8 mouse cellular contexts compared by ENCODE assay signal in the genomic region with DNA sequence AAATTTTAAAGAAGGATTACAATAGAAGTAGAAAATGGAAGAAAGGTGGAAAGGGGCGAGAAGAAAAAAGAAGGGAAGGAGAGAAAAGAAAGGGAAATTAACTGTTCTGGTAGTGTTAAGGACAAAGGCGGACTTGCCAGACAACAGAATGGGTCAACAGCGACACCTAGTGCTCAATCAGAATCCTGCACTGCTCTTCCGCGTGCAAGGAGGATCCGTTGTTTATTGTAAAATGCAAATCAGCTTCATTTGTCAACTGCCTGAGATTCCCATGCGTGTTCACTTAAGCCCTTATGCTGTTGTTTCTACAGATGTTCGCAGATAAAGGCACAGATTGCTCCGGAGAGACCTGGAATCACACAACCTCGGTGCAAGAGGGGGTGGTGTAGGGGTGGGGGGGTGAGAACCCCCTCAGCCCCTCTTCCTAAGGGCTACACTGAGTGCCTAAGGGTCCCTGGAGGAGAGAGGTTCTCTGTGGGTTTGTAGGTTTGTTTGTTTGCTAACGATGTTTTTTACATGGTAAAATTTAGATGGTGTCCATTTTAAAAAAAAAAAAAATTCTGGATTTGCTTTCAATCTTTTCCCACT.
DNase-seq lines count a peak whose midpoint lies in the region; ATAC-seq lines count a peak whose summit lies in the region.

No protein-coding gene starts in this region.

- peak overlapping the region; percentile 43; the same call in 1 of the 2 replicates for H3K9ac ChIP-seq in heart, embryonic 11.5 days (ENCODE audit: low read depth, low read length)
- 0 out of 2 replicates have a peak overlapping the region, but pooled peaks have one; percentile 19 for H3K9ac ChIP-seq in kidney, embryonic 15.5 days
- no peak overlapping the region for H3K9ac ChIP-seq in liver, embryonic 15.5 days
- H3K9ac ChIP-seq in neural tube, embryonic 12.5 days, result peak overlapping the region; percentile 21; the same call in 1 of the 2 replicates

- WGBS in heart, embryonic 11.5 days (ENCODE audit: insufficient replicate concordance), result 7% methylated on average over 11 of the region's 11 CpGs
- WGBS in kidney, embryonic 15.5 days, result 6% methylated on average over 11 of the region's 11 CpGs
- 2% methylated on average over 11 of the region's 11 CpGs for WGBS in liver, embryonic 15.5 days (ENCODE audit: insufficient replicate concordance)
- WGBS in neural tube, embryonic 12.5 days, result 5% methylated on average over 11 of the region's 11 CpGs

- H3K27me3 ChIP-seq in heart, embryonic 11.5 days (ENCODE audit: control insufficient read depth, insufficient read depth, low read length), result no peaks in the 10 kb centered on the region
- H3K27me3 ChIP-seq in kidney, embryonic 15.5 days, result no peaks in the 10 kb centered on the region
- H3K27me3 ChIP-seq in liver, embryonic 15.5 days, result no peaks in the 10 kb centered on the region
- H3K27me3 ChIP-seq in neural tube, embryonic 12.5 days (replicated peaks), result no peaks in the 10 kb centered on the region

- ATAC-seq in heart, embryonic 11.5 days (replicated peaks; ENCODE audit: insufficient number of reproducible peaks, low FRiP score, low TSS enrichment), result no peak
- no peak for ATAC-seq in kidney, embryonic 15.5 days (replicated peaks; ENCODE audit: low FRiP score)
- no peak for ATAC-seq in liver, embryonic 15.5 days (ENCODE audit: insufficient read depth)
- peak; percentile 80 for ATAC-seq in neural tube, embryonic 12.5 days (ENCODE audit: low FRiP score, low read depth)
- no peak for ATAC-seq in erythroid progenitor cell, adult 5-6 weeks (replicated peaks; ENCODE audit: low FRiP score, poor library complexity, severe bottlenecking)

- H3K4me2 ChIP-seq in heart, embryonic 11.5 days, result peak overlapping the region; percentile 67
- H3K4me2 ChIP-seq in kidney, embryonic 15.5 days, result peak overlapping the region; percentile 49
- peak overlapping the region; percentile 32; the same call in 1 of the 2 replicates for H3K4me2 ChIP-seq in liver, embryonic 15.5 days
- H3K4me2 ChIP-seq in neural tube, embryonic 12.5 days (replicated peaks), result peak overlapping the region; percentile 50

- peak; percentile 71 for DNase-seq in CD4-positive, CD25-positive, alpha-beta regulatory T cell, adult 2 months (ENCODE audit: low read depth, low spot score)
- peak; percentile 81 for DNase-seq in MN1 (ENCODE audit: low spot score)
- peak; percentile 38 to 51 for DNase-seq in cerebellum, postnatal 36 days

- peak overlapping the region; percentile 27 for H3K4me3 ChIP-seq in heart, embryonic 11.5 days (ENCODE audit: low read depth, low read length)
- peak overlapping the region; percentile 23 for H3K4me3 ChIP-seq in kidney, embryonic 15.5 days (replicated peaks)
- no peak overlapping the region for H3K4me3 ChIP-seq in liver, embryonic 15.5 days (replicated peaks)
- H3K4me3 ChIP-seq in neural tube, embryonic 12.5 days, result no peak overlapping the region

- no peaks in the 10 kb centered on the region for H3K4me1 ChIP-seq in heart, embryonic 11.5 days (ENCODE audit: control insufficient read depth, insufficient read depth, low read length)
- 0 out of 2 replicates have a peak, but pooled peaks cover 4% of the 10 kb centered on the region for H3K4me1 ChIP-seq in kidney, embryonic 15.5 days
- no peaks in the 10 kb centered on the region for H3K4me1 ChIP-seq in liver, embryonic 15.5 days (replicated peaks)
- no peaks in the 10 kb centered on the region for H3K4me1 ChIP-seq in neural tube, embryonic 12.5 days

- H3K27ac ChIP-seq in heart, embryonic 11.5 days (ENCODE audit: low read depth, low read length), result no peak overlapping the region
- H3K27ac ChIP-seq in kidney, embryonic 15.5 days, result no peak overlapping the region
- no peak overlapping the region for H3K27ac ChIP-seq in liver, embryonic 15.5 days (replicated peaks)
- H3K27ac ChIP-seq in neural tube, embryonic 12.5 days, result no peak overlapping the region

- no peaks in the 10 kb centered on the region for H3K9me3 ChIP-seq in heart, embryonic 11.5 days (replicated peaks; ENCODE audit: control insufficient read depth, low read length)
- no peaks in the 10 kb centered on the region for H3K9me3 ChIP-seq in kidney, embryonic 15.5 days (replicated peaks)
- no peaks in the 10 kb centered on the region for H3K9me3 ChIP-seq in liver, embryonic 15.5 days (replicated peaks)
- H3K9me3 ChIP-seq in neural tube, embryonic 12.5 days, result no peaks in the 10 kb centered on the region

- H3K36me3 ChIP-seq in heart, embryonic 11.5 days (ENCODE audit: control insufficient read depth, insufficient read depth, low read length), result no peaks in the 10 kb centered on the region
- H3K36me3 ChIP-seq in kidney, embryonic 15.5 days, result no peaks in the 10 kb centered on the region
- H3K36me3 ChIP-seq in liver, embryonic 15.5 days (replicated peaks), result no peaks in the 10 kb centered on the region
- no peaks in the 10 kb centered on the region for H3K36me3 ChIP-seq in neural tube, embryonic 12.5 days

Comparison
In these comparisons a context has a peak if more than half of its experiments do, and no peak if none do; other contexts are left out.
1. H3K4me3 ChIP-seq: peak in heart, embryonic 11.5 days (single experiment) and kidney, embryonic 15.5 days (single experiment); none in liver, embryonic 15.5 days (single experiment) and neural tube, embryonic 12.5 days (single experiment).
2. Peak in every context shown above with its lines, with median percentiles within 50 percentile points of each other: DNase-seq and H3K4me2 ChIP-seq.